Mouse (Mus musculus) lung, adult 2 months (tissue): ENCODE data around the gene Nfatc2ip. TPM values are rescaled to one million over a fixed set of nuclear protein-coding genes. Genes with fewer than 3 reads are reported as not detected.

ENCODE experiments used
- DNase-seq: peaks from one replicate; pipeline ENCODE4 v3.0.0; 2022
- H3K4me1 ChIP-seq: fragments of 200-500 bp; 2 replicates; pipeline ENCODE4 v1.6.1; 2011; ENCODE audit warnings: low read length; ENCODE audit not compliant: control insufficient read depth, insufficient read depth
- H3K4me3 ChIP-seq: fragments of 200-500 bp; replicated peaks from 2 replicates; pipeline ENCODE3; 2011; ENCODE audit warnings: low read depth, mild to moderate bottlenecking, control low read depth, low read length; ENCODE audit errors: extremely low read depth
- CTCF ChIP-seq: fragments of 200-500 bp; IDR thresholded peaks from 2 replicates; pipeline ENCODE4 v1.5.1; 2011; ENCODE audit warnings: mild to moderate bottlenecking, low read length, control low read depth; ENCODE audit not compliant: insufficient read depth
- POLR2A ChIP-seq: fragments of 200-500 bp; IDR thresholded peaks from 2 replicates; pipeline ENCODE4 v1.6.1; 2011; ENCODE audit warnings: low read depth, mild to moderate bottlenecking, control low read depth, low read length, borderline replicate concordance; ENCODE audit errors: extremely low read depth
- WGBS: fragments of 180-500 bp; shearing (Covaris S2); methylation state at CpG from one replicate; pipeline ENCODE4 v1.1.7; 2018; 5-methylcytosine and 5-hydroxymethylcytosine counted together
- polyA plus RNA-seq: library from polyadenylated mRNA; depleted of rRNA; stranded (reverse); fragments of >200 nt; gene quantifications from 2 replicates; pipeline ENCODE4 v1.2.3, GENCODE M21; 2012

Nfatc2ip gene
- polyA plus RNA-seq, 1 experiment, result 6.5 TPM

- TF ChIP-seq POLR2A, result no peak
- no peak for TF ChIP-seq CTCF
- WGBS, result 63% methylated on average over 13 of the region's 13 CpGs
- Histone ChIP-seq H3K4me1 (no peaks in the 10 kb centered on the region), H3K4me3 (no peak overlapping the region)
- no peak for DNase-seq
Observed at GRCm38 (mm10) chr7:126359049-126359448, 37.5 kb downstream of the Nfatc2ip start.

GRCm38 (mm10) chr7:126358413-126358812 is 38.1 kb downstream of the Nfatc2ip start:
- Histone ChIP-seq H3K4me3 (no peak overlapping the region), H3K4me1 (no peaks in the 10 kb centered on the region)
- WGBS, result 88% methylated on average over 9 of the region's 9 CpGs
- TF ChIP-seq POLR2A (no peak), CTCF (no peak)
- DNase-seq, result no peak

- no peak overlapping the region for H3K4me3 ChIP-seq
- TF ChIP-seq CTCF, result no peak
- TF ChIP-seq POLR2A, result no peak
- DNase-seq, result no peak
- no peaks in the 10 kb centered on the region for H3K4me1 ChIP-seq
- 75% methylated on average over 6 of the region's 6 CpGs for WGBS
Observed at GRCm38 (mm10) chr7:126357838-126358237, 38.7 kb downstream of the Nfatc2ip start.

- WGBS, result 41% methylated on average over 7 of the region's 7 CpGs
- Histone ChIP-seq H3K4me3 (no peak overlapping the region), H3K4me1 (no peaks in the 10 kb centered on the region)
- DNase-seq, result no peak
- TF ChIP-seq CTCF (no peak), POLR2A (no peak)
Observed at GRCm38 (mm10) chr7:126356793-126357591, 39.5 kb downstream of the Nfatc2ip start.

- H3K4me3 ChIP-seq, result no peak overlapping the region
- no peak for TF ChIP-seq POLR2A
- no peak for TF ChIP-seq CTCF
- H3K4me1 ChIP-seq, result no peaks in the 10 kb centered on the region
- no peak for DNase-seq
- 55% methylated on average over 5 of the region's 5 CpGs for WGBS
Observed at GRCm38 (mm10) chr7:126355847-126356597, 40.5 kb downstream of the Nfatc2ip start.

- no peak for DNase-seq
- no peak overlapping the region for H3K4me3 ChIP-seq
- no peak for TF ChIP-seq POLR2A
- TF ChIP-seq CTCF, result no peak
- H3K4me1 ChIP-seq, result no peaks in the 10 kb centered on the region
- WGBS, result 46% methylated on average over 14 of the region's 14 CpGs
Observed at GRCm38 (mm10) chr7:126354738-126355614, 41.6 kb downstream of the Nfatc2ip start.

- no peak for TF ChIP-seq CTCF
- TF ChIP-seq POLR2A, result no peak
- DNase-seq, result no peak
- 79% methylated on average over 3 of the region's 3 CpGs for WGBS
- no peaks in the 10 kb centered on the region for H3K4me1 ChIP-seq
- no peak overlapping the region for H3K4me3 ChIP-seq
Observed at GRCm38 (mm10) chr7:126353994-126354365, 42.6 kb downstream of the Nfatc2ip start.

- TF ChIP-seq POLR2A, result no peak
- TF ChIP-seq CTCF, result no peak
- no peak for DNase-seq
- Histone ChIP-seq H3K4me3 (no peak overlapping the region), H3K4me1 (no peaks in the 10 kb centered on the region)
- 61% methylated on average over 11 of the region's 11 CpGs for WGBS
Observed at GRCm38 (mm10) chr7:126353251-126353993, 43.1 kb downstream of the Nfatc2ip start.
